Mouse (Mus musculus) cerebellum, adult 2 months (tissue): Measurements from ENCODE around the gene Nat9. TPM values are rescaled to one million over a fixed set of nuclear protein-coding genes. Genes with fewer than 3 reads are reported as not detected.

Experiments
- DNase-seq, 2 experiments: peaks; one replicate each; pipeline ENCODE4 v3.0.0; 2021
- H3K27ac ChIP-seq: fragments of 200-500 bp; 2 replicates; pipeline ENCODE4 v1.5.1; 2012; ENCODE audit warnings: low read length, control low read depth, inconsistent platforms; ENCODE audit not compliant: insufficient read depth
- H3K27me3 ChIP-seq: fragments of 200-500 bp; 2 replicates; pipeline ENCODE4 v1.6.1; 2012; ENCODE audit warnings: inconsistent platforms, mild to moderate bottlenecking, low read length, moderate library complexity; ENCODE audit not compliant: control insufficient read depth, insufficient read depth
- H3K4me1 ChIP-seq: fragments of 200-500 bp; 2 replicates; pipeline ENCODE4 v1.6.1; 2011; ENCODE audit warnings: low read length; ENCODE audit not compliant: control insufficient read depth, insufficient read depth
- H3K4me3 ChIP-seq: fragments of 200-500 bp; replicated peaks from 2 replicates; pipeline ENCODE3; 2011; ENCODE audit warnings: mild to moderate bottlenecking, low read depth, low read length, control low read depth; ENCODE audit not compliant: insufficient read depth
- CTCF ChIP-seq: fragments of 200-500 bp; IDR thresholded peaks from 2 replicates; pipeline ENCODE4 v1.5.1; 2011; ENCODE audit warnings: low read depth, mild to moderate bottlenecking, control low read depth, low read length, moderate library complexity, borderline replicate concordance; ENCODE audit not compliant: insufficient read depth
- POLR2A ChIP-seq: fragments of 200-500 bp; IDR thresholded peaks from 2 replicates; pipeline ENCODE4 v1.6.1; 2011; ENCODE audit warnings: low read length, control low read depth, borderline replicate concordance; ENCODE audit not compliant: insufficient read depth
- WGBS: fragments of 180-500 bp; shearing (Covaris S2); methylation state at CpG from one replicate; pipeline ENCODE4 v1.1.7; 2018; 5-methylcytosine and 5-hydroxymethylcytosine counted together
- polyA plus RNA-seq: library from polyadenylated mRNA; depleted of rRNA; stranded (reverse); fragments of >200 nt; gene quantifications from 2 replicates; pipeline ENCODE4 v1.2.3, GENCODE M21; 2012

The Nat9 gene
- polyA plus RNA-seq, 1 experiment = 37.5 TPM

GRCm38 (mm10) chr11:115162832-115163480 lies 24.7 kb downstream of the Nat9 start, which contains the start of gene Slc9a3r1:
TSS of gene Slc9a3r1 (plus strand) at chr11:115163341.
- H3K27me3 ChIP-seq = no peaks in the 10 kb centered on the region
- peak within 1 kb of the TSS; percentile 83 for H3K4me3 ChIP-seq
- TF ChIP-seq POLR2A = peak; percentile 96
- TF ChIP-seq CTCF = no peak
- under 1% methylated on average over 47 of the region's 47 CpGs for WGBS
- peak; percentile 99 for DNase-seq
- peak within 1 kb of the TSS; percentile 71 for H3K27ac ChIP-seq
- peaks cover 5% of the 10 kb centered on the region; the same call in 1 of the 2 replicates for H3K4me1 ChIP-seq

DNA sequence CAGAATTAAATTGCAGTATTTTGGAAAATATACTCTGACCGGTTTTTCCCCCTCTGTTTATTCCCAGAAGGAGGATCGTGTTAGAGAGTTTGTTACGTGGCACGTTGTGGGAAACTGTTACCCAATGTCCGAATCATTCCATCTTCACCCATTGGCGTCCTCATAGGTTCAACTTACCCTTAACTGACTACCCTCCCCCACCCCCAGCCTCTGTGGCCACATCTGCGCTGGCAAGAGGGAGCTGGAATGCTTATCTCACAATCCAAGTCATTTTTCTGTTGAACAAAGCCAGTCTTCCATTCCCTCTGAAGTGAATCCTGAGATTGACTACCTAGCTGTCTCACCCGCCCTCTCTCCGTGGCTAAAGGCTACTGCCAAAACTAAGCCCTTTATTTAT lies 25.5 kb downstream of the Nat9 start:
- 47% methylated on average over 9 of the region's 9 CpGs for WGBS
- Histone ChIP-seq H3K4me1 (peaks cover 5% of the 10 kb centered on the region; the same call in 1 of the 2 replicates), H3K27ac (no peak overlapping the region), H3K4me3 (no peak overlapping the region), H3K27me3 (no peaks in the 10 kb centered on the region)
- TF ChIP-seq CTCF = no peak
- TF ChIP-seq POLR2A = no peak
- no peak for DNase-seq

DNA sequence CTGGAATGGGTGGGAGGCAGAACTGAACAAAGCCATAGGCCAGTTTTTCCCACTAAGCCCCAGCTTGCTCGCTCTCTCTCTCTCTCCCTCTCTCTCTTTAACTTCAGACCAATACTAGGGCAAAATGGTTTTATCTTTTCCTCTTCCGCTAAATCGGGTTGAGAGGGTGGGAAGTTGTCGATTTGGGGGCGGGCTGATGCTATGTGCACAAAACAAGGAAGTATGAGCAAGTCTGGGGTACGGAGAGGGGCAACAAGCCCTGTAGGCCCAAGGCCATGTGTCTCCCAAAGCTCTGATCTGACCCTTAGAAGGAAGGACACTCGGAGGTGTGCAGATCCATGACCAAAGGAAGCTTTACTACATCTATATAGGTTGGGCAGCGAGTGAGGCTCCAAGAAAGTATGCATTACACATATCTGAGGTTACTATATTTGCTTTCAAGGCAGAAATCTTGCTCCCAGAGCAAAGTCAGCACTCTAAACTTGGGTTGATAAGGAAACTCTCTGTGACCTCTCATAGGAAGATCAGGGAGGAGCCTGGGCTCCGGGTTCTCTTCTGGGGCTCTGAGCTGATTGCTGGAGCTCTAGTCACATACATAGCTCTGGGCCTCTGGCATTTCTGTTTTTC lies 26.0 kb downstream of the Nat9 start:
- WGBS = 76% methylated on average over 9 of the region's 9 CpGs
- H3K27me3 ChIP-seq = no peaks in the 10 kb centered on the region

DNA sequence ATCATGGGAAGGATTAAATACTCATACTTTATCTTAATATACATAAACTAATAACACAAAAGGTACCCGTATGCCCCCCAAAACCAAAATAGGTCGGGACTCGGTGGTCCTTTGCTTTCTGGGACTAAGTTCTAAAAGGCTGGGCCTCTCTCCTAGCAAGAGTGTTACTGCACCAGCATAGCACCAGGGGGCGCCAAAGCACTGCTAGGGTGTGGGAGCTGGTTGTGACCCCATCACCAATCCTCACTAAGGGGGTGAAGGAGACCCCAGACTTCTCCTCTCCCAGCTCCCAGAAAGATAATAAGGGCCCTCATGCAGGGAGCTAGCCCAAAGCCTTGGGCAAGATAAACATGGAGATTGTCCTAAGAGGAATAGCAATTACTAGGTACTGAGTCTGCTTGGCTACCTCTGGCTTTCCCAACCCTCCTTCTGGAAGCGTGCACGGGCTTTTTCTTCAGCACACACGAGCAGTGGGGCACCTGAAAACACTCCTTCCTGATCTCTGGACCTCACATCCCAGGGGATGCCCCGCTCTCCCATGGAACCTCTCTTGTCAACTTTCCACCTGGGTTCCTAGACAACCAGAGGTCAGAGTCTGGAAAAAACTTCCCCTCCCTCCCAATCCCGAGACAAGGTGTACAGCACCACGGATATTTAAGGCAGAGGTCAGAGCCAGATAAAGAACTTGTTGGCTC lies 26.6 kb downstream of the Nat9 start:
- H3K27ac ChIP-seq = no peak overlapping the region
- H3K27me3 ChIP-seq = no peaks in the 10 kb centered on the region
- TF ChIP-seq POLR2A (no peak), CTCF (peak; percentile 89)
- DNase-seq = peak; percentile 71 to 80
- H3K4me1 ChIP-seq = peaks cover 3% of the 10 kb centered on the region; the same call in 1 of the 2 replicates
- WGBS = 31% methylated on average over 10 of the region's 10 CpGs
- H3K4me3 ChIP-seq = no peak overlapping the region

More for the DNA sequence above, 26.0 kb downstream of the Nat9 start:
- no peak overlapping the region for H3K27ac ChIP-seq
- H3K4me3 ChIP-seq = no peak overlapping the region
- peak in 1 of 2 experiments; percentile 16 for DNase-seq
- TF ChIP-seq CTCF (no peak), POLR2A (no peak)
- peaks cover 5% of the 10 kb centered on the region; the same call in 1 of the 2 replicates for H3K4me1 ChIP-seq

DNA sequence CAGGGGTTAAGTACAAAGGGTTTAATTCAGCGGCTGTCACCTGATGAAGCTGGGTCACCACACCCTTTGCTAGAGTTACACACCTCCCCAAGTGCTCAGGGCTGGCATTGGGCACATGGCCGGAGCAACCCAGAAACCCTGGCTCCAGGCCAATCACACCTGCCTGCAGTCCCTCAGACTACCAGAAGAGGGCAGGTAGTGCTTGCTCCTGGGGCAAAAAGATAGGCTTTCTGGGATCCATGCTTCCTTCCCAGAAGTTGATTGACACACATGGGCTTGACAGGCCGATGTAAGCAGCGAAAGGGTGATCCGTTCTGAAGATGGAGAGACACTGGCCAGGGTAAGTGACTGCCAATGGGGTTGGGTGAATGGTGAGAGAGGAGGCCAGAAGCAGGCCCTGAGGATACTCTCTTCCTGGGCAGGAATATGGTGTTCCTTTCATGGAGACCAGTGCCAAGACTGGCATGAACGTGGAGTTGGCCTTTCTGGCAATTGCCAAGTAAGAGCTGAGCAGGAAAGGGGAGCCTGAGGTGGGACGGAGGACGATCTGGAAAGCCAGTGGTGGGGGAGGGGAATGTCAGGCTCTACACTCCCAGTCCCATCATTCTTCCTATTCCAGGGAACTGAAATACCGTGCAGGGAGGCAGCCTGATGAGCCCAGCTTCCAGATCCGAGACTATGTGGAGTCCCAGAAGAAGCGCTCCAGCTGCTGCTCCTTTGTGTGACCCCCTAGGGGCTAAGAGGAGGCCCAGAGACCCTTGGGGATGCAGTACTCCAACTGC lies 27.5 kb downstream of the Nat9 start:
- 33% methylated on average over 11 of the region's 11 CpGs for WGBS
- no peak overlapping the region for H3K27ac ChIP-seq
- TF ChIP-seq CTCF = peak; percentile 83
- no peak for TF ChIP-seq POLR2A
- no peaks in the 10 kb centered on the region for H3K27me3 ChIP-seq
- no peak overlapping the region for H3K4me3 ChIP-seq
- peak; percentile 85 to 95 for DNase-seq
- no peaks in the 10 kb centered on the region for H3K4me1 ChIP-seq

DNA sequence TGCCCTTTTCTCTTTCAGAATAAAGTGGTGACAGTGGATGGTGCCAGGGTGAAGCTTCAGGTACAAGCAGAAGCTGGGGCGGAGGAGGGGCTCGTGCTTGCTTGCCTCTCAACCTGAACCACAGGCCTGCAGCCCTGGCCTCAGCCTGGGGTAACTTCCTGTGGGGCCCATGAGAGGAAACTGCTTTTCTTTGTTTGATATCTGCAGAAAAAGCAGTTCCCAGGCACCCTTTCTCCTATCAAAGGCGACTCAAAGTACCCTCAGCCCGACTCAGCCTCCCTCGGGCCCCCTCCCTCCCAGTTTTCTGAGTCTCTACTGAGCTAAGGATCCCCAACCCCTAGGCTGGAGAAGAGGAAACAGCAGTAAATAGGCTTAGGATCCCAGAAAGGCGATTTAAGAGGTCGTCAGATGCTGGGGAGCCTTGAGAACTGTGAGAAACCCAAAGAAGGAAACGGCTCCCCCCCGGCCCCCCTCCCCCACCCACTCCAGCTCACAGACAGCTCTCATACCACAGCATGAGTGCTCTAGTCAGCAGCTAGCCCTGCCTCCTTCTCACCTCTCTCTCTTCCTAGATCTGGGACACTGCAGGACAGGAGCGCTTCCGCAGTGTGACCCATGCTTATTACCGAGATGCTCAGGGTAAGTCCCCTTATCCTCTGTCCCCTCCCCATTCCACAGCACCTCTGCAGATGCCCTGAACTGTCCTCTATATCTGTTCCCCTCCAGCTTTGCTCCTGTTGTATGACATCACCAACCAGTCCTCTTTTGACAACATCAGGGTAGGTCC lies 29.5 kb downstream of the Nat9 start:
- Histone ChIP-seq H3K27me3 (no peaks in the 10 kb centered on the region), H3K4me1 (peaks cover 7% of the 10 kb centered on the region; the same call in 1 of the 2 replicates), H3K27ac (no peak overlapping the region), H3K4me3 (no peak overlapping the region)
- no peak for TF ChIP-seq POLR2A
- TF ChIP-seq CTCF = no peak
- 50% methylated on average over 12 of the region's 12 CpGs for WGBS
- no peak for DNase-seq

DNA sequence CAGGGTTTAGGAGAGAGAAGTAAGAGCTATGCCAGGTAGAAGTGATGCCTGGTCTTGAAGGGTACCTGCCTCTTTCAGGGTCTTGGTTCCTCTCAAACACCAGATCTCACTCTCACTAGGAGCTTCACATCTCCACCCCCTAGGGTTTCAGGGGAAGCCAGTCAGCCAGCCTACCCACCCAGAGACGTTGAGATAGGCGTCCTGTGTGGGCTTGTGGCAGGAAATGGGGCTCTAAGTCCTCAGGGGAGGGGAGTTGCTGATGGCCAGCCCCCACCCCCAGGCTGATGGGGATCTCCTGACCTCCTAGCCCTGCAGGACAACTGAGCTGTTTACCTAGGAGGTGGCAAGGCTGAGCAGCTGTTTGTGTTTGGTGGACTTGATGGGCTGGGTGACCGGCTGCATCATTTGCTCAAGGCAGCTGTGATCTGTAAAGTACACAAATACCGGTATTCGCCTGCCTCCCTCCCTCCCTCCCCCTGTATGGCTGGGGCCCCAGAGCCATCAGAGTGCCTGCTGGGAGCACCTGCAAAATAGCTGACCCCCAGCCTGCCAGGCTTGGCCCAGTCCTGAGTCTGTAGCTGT lies 32.5 kb downstream of the Nat9 start:
- TF ChIP-seq CTCF = no peak
- no peak for TF ChIP-seq POLR2A
- Histone ChIP-seq H3K27me3 (no peaks in the 10 kb centered on the region), H3K27ac (no peak overlapping the region), H3K4me1 (peaks cover 12% of the 10 kb centered on the region; the same call in 1 of the 2 replicates), H3K4me3 (no peak overlapping the region)
- WGBS = 57% methylated on average over 5 of the region's 5 CpGs
- DNase-seq = peak in 1 of 2 experiments; percentile 8
